ENCODE assay signal across 17 mouse cellular contexts in the genomic region with DNA sequence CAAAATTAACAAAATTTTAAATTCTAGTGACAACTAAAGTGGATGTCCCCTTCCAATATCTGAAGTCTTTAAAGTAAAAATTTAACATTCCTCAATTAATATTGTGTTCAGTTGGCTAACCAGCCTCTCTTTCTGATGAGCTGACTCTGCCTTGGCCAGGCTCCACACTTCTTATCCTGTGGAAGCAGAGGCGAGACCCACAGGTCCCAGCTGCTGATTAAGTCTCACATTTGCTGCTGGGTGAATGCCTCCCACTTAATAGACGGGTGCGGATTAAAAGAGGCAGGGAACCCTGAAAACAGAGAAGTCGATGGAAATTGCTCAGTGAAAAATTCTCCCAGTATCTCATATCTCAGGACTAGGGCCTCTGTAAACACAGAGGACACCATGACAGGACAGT. TPM values are rescaled to one million over a fixed set of nuclear protein-coding genes. Genes with fewer than 3 reads are reported as not detected.
"Had no signal": no experiment of that assay in that cellular context is flagged by ENCODE, and none has a peak within 500 bp of the region (broad histone marks: within the 10 kb centered on the region; RNA-seq: fewer than 3 reads in every experiment).

No protein-coding gene starts in this region.

- H3K36me3 ChIP-seq: intestine, embryonic 15.5 days; limb, embryonic 15.5 days; liver, embryonic 12.5 days; midbrain, embryonic 12.5 days had no signal

- DNase-seq: kidney, adult 18-20 months; kidney, postnatal 10 days; kidney, postnatal 4 days; right cerebral cortex, adult 18-20 months; right cerebral cortex, postnatal 25 days; thymus, postnatal 4 days had no signal

- H3K4me3 ChIP-seq: intestine, embryonic 15.5 days; layer of hippocampus, adult 2 months; left cerebral cortex, adult 2 months; limb, embryonic 15.5 days; liver, embryonic 12.5 days; megakaryocyte, embryonic 14.5 days; midbrain, embryonic 12.5 days had no signal

- H3K27ac ChIP-seq: intestine, embryonic 15.5 days; layer of hippocampus, adult 2 months; left cerebral cortex, adult 2 months; limb, embryonic 15.5 days; liver, embryonic 12.5 days; midbrain, embryonic 12.5 days had no signal

- H3K27me3 ChIP-seq: intestine, embryonic 15.5 days; limb, embryonic 15.5 days; liver, embryonic 12.5 days; midbrain, embryonic 12.5 days had no signal

- H3K9me3 ChIP-seq: intestine, embryonic 15.5 days; limb, embryonic 15.5 days; liver, embryonic 12.5 days; megakaryocyte, embryonic 14.5 days; midbrain, embryonic 12.5 days had no signal

- H3K4me1 ChIP-seq: intestine, embryonic 15.5 days; limb, embryonic 15.5 days; liver, embryonic 12.5 days; megakaryocyte, embryonic 14.5 days; midbrain, embryonic 12.5 days had no signal

- H3K4me2 ChIP-seq: intestine, embryonic 15.5 days; limb, embryonic 15.5 days; liver, embryonic 12.5 days; midbrain, embryonic 12.5 days had no signal

- ATAC-seq: intestine, embryonic 15.5 days; liver, embryonic 12.5 days; midbrain, embryonic 16.5 days had no signal

- H3K9ac ChIP-seq: intestine, embryonic 15.5 days; limb, embryonic 15.5 days; liver, embryonic 12.5 days; midbrain, embryonic 12.5 days had no signal

RNA-seq across cellular contexts. Expression of gene Pdyn, which starts 37.2 kb away (rescaled TPM):
- polyA plus RNA-seq: limb, embryonic 11.5 days; liver, embryonic 16.5 days; lung, embryonic 16.5 days had no signal
